Mouse (Mus musculus): ENCODE results near the gene Zmynd19.
"Not testable (repeated sequence)": the region's sequence is repeated elsewhere in the genome, so short reads cannot be mapped to it uniquely, and the experiment has no call there.

The Zmynd19 gene

DNA sequence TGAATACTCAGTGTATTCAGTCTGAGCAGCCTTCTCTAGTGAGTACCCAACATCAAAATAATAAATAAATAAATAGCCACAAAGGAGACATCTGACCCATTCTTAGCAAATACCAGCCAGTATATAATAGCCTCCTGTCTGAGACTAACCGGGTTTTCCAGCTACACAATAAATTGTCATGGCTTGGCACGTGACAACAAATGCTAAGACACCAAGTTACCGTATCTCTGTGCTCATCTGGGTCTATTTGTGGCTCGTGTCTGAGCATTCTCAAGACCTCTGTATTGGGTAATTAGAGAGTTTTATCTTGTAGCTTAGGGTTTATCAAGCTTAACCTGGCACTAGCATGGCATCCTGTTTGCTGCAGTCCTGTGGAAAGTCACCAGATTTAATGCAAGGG, 7.5 kb upstream of the Zmynd19 start:
- DNase-seq (ENCODE audit: low spot score in 2 of 2), result no peak

- peak in 1 of 2 experiments; percentile 35 for DNase-seq (ENCODE audit: low spot score in 2 of 2)
Measured at GRCm38 (mm10) chr2:24944304-24944703, 5.3 kb upstream of the Zmynd19 start.

DNA sequence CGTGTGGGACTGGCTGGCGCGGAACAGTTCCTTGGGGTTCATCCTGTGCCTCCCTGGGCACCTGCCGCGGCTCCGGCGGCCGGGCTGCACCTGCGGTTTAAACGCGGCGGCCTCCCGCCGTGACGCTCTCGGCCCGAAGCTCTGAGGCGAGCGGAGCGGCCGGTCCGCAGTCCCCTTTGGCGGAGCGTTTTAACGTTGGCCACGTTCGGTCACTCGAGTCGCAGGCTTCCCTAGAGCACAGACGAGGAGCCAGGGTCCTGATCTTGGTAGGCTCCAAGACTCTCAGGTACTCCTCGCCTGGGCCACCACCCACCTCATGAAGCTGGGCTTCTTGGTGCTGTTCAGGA, 570 bp downstream of the Zmynd19 start:
- peak in 1 of 2 experiments; percentile 5 for DNase-seq (ENCODE audit: low spot score in 2 of 2)

GRCm38 (mm10) chr2:24952537-24953055, 3.0 kb downstream of the Zmynd19 start:
- DNase-seq (ENCODE audit: low spot score in 2 of 2), result no peak

DNA sequence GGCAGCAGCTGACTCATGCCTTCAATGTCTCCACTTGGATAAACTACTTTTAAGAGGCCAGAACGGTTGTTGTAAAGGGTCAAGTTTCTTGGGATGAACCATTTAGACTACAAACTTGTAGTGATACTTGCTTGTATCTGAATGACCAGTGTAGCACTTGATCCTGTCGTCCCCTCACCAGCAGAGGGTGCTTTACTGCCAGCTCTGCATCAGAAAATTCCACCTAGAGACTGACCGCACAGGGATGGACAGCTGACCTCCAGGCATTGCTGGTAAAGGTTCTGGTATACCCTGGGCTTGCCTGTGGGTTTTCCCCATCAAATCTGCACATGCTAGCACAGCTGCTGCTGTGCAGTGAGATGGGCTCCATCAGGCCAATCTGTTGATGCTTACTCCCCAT, 11.3 kb downstream of the Zmynd19 start:
- DNase-seq (ENCODE audit: low spot score in 2 of 2), result no peak

- peak; percentile 79 to 86 for DNase-seq (ENCODE audit: low spot score in 2 of 2)
Measured at GRCm38 (mm10) chr2:24962304-24963000, 12.9 kb downstream of the Zmynd19 start, which contains the start of gene Dph7. Gene Dph7 (plus strand): TSS chr2:24962400.

DNA sequence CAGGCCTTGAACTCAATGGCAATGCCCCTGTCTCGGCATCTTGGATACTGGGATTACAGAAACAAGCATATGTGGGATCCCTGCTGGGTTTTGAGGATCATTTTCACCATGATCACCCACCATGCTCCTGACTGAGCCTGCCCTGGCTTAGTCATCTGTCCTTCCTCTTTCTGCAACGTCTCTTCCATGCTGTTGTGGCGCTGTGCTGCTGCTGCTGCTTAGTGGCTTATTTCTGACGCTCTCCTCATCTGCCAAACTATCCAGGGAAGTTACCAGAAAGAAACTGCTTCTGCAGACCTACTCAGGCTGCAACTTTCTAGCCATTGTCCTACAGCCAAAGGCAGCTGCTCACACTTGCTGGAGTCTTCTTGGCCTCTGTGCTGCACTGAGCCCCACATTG, 20.8 kb downstream of the Zmynd19 start:
- DNase-seq (ENCODE audit: low spot score in 2 of 2), result no peak

- not testable (repeated sequence) for DNase-seq (ENCODE audit: low spot score in 2 of 2)
Measured at GRCm38 (mm10) chr2:24974452-24974851, 24.9 kb downstream of the Zmynd19 start.

DNA sequence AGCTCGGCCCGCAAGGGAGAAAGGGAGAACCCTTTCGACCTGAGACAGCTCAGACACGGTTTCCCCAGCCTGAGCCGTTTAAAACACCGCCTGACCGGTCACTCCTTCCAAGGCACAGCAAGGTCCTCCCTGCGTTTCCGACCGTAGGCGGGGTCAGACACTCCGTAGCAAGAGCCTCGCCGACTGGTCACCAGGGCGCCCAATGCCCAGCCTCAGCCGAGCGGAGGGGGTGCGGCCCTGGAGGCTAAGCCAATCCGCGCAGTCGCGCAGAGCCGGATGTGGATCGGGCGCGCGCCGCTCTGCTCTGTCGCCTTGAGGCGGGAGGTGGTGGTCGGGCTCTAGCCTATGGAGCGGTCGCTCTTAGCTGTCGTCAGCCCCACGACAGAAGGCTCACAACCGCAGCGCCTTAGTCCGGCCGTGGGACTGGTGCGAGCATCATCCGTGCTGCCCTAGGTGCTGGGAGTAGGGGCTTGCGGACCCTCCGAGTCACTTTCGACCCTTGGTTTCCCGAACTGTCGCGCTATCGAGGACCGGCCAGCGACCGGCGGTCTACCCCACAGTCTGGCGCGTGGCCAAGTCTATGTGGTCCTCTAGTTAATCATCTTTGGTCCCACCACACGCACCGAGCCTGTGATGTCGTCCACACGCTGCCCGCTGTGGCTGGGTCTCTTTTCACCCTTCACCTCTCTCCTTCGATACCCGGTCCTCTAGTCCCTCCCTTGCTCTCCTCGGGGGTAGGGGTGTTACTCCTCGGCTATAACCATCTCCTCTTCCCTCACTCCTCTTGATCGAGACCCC, 25.5 kb downstream of the Zmynd19 start, which contains the start of gene Mrpl41:
TSS of gene Mrpl41 (minus strand) at position 193 of the 798 bp plus-strand sequence.
- peak; percentile 96 for DNase-seq (ENCODE audit: low spot score in 2 of 2)

DNA sequence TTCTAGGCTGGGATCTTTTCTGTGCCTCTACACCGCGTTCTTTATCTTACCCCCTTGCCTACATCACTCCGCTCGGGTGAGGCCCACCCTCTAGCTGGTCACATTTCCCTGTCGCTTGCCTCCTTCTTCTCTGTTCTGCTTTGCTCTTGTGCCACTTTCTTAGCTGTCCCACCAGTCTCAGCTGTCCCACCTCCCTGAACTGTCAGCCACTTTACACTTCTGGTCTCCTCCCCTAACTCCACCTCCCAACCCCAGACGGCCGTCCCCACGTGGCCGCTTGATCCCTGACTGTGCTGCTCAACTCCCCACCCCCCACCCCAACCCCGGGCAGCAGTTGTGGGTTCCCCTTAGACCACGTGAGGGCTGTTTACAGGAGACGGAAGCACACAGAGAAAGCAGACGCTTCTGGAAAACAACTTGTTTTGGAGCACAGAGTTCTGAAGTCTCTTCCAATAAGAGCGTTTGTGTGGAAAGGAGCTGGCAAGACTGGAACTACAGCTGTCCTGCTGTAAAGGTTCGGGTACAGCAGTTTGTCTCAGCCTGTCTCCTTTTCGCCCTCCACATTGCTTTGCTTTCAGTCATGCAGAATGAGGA, 26.2 kb downstream of the Zmynd19 start, which contains the start of gene Pnpla7:
TSS of gene Pnpla7 (plus strand) at position 330 of the 594 bp plus-strand sequence.
- DNase-seq (ENCODE audit: low spot score in 2 of 2), result peak; percentile 87 to 90

- DNase-seq (ENCODE audit: low spot score in 2 of 2), result peak; percentile 28 to 48
Measured at GRCm38 (mm10) chr2:24976960-24977359, 27.4 kb downstream of the Zmynd19 start.

DNA sequence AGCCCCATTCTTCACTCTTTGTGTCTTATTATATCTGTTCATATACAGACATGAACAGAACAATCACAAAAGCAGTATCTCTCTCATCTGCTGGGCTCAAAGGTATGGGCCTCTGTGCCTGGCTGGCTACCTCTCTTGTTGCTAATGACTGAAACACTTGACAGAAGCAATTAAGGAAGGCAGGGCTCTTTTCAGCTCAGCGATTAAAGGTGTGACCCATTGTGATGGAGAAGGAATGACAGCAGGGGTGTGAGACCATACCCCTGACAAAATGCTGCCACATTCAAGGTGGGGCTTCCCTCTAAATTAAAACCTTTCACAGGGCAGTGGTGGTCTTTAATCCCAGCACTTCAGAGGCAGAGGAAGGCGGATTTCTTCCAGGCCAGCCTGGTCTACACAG, 38.2 kb downstream of the Zmynd19 start:
- no peak for DNase-seq (ENCODE audit: low spot score in 2 of 2)

GRCm38 (mm10) chr2:24995332-24995731, 45.7 kb downstream of the Zmynd19 start:
- DNase-seq (ENCODE audit: low spot score in 2 of 2), result no peak

DNA sequence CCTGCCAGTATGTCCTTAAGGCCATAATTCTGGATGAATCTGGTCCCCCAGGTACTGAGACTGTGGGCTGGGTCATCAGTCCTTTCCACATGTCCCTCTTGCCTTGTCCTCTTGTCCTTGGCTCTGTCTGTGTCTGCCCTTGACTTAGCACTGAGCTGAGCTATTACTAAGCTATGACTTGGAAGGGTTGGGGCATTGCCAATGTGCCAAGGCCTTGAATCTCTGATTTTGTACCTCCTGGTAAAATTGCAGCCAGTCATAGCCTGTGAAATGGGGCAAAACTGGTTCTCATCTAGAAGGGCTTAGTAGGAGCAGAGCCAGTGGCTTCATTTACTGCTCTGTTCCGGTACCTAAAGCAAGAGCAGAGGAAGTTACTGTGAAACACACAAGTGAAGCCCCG, 46.9 kb downstream of the Zmynd19 start:
- no peak for DNase-seq (ENCODE audit: low spot score in 2 of 2)

GRCm38 (mm10) chr2:25000544-25001235, 51.1 kb downstream of the Zmynd19 start:
- peak in 1 of 2 experiments; percentile 24 for DNase-seq (ENCODE audit: low spot score in 2 of 2)

DNA sequence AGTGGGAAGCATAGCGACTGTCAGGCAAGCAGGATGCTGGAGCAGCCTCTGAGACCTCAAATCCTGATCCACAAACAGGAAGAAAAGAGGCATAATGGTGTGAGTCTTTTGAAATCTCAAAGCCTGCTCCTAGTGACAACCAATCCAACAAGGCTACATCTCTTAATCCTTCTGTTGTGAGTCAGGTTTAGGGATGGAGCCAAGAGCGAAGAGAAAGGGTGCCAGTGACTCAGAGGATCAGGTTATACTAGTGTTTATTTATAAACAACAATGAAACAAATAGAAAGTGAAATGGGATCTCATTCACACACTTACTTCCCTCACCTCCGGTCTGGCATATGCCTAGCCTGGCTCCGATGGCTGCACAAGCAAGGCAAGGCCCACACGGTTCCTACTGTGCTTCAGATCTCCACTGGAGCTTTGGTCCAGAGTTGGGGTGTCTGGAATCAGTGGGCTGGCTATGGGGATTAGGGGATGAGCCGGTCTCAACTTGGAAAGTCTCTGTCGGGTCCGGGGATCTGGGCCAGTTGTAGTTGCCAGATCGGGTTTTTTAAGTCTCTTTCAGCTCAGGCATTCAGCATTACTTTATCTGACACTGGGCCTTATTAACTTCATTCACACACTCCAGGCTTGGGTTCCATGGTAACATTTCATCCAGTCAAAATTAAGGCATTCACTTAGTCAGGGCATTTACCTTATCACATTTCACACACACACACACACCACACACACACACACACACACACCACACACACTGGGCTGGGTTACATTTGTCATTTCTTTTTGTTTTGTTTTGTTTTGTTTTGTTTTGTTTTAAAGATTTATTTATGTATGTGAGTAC, 54.6 kb downstream of the Zmynd19 start:
- no peak for DNase-seq (ENCODE audit: low spot score in 2 of 2)

DNA sequence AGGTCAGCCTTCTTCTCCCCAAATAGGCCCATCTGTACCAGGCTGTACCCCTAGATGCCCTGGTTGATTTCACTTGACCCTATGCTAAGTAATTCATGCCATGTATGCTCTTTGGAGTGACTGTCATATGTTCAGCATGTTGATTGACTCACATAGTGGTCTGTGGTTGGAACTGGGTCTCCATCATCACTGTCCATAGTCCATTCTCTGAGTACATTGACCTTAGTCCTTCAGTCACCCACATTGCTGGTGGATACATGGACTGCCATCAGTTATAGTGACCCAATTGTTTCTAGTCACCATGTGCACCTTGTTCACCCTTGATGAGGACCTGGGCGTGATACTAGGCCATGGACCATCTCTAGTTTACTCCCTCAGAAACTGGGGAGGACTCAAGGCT, 57.2 kb downstream of the Zmynd19 start:
- no peak for DNase-seq (ENCODE audit: low spot score in 2 of 2)

DNA sequence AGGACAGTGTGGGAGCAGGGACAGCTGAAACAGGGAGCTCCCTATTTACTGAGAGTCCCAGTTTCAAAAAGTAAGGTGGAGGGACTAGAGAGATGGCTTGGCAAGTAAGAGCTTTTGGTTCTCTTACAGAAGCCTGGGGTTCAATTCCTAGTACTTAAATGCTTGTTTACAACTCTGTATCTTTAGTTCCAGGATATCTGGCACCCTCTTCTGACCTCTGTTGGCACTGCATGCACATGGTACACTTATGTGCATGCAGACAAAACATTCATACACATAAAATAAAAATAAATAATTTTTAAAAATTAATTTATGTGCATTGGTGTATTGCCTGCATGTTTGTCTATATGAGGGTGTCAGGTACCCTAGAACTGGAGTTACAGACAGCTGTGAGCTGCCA, 58.7 kb downstream of the Zmynd19 start:
- DNase-seq (ENCODE audit: low spot score in 2 of 2), result no peak
